Mouse (Mus musculus): Measurements from ENCODE around the gene Nalcn. TPM values are rescaled to one million over a fixed set of nuclear protein-coding genes. Genes with fewer than 3 reads are reported as not detected.
"Not testable (repeated sequence)": the region's sequence is repeated elsewhere in the genome, so short reads cannot be mapped to it uniquely, and the experiment has no call there.

Gene Nalcn
- polyA plus RNA-seq (2015; fragmentation: Nextera tagmentation; extraction: Ambion mirVana): 0.04 TPM in 1 of 2 replicates, not detected in the other

GRCm38 (mm10) chr14:123626501-123627179 lies at the start of gene Nalcn:
TSS of gene Nalcn (minus strand) at chr14:123627144.
- no peak within 1 kb of the TSS for H3K27ac ChIP-seq (ENCODE audit: low read length)
- no peaks in the 10 kb centered on the region for H3K9me3 ChIP-seq (replicated peaks; ENCODE audit: control insufficient read depth, low read length)
- ATAC-seq (ENCODE audit: low read depth): no peak
- no peak within 1 kb of the TSS for H3K4me2 ChIP-seq (ENCODE audit: low read depth, low read length)
- H3K36me3 ChIP-seq (ENCODE audit: control insufficient read depth, insufficient read depth): no peaks in the 10 kb centered on the region
- 4% methylated on average over 47 of the region's 47 CpGs for WGBS (ENCODE audit: insufficient replicate concordance)
- no peak within 1 kb of the TSS for H3K9ac ChIP-seq (ENCODE audit: low read depth, low read length)
- H3K27me3 ChIP-seq (ENCODE audit: control insufficient read depth, insufficient read depth, low read depth, low read length): peaks cover 8% of the 10 kb centered on the region
- no peak within 1 kb of the TSS for H3K4me3 ChIP-seq (ENCODE audit: low read depth, low read length)
- H3K4me1 ChIP-seq (ENCODE audit: control insufficient read depth, low read depth, low read length): no peaks in the 10 kb centered on the region

GRCm38 (mm10) chr14:123671076-123671475 lies 44.1 kb upstream of the Nalcn start:
- not testable (repeated sequence) for H3K27ac ChIP-seq (ENCODE audit: low read length); H3K4me3 ChIP-seq (ENCODE audit: low read depth, low read length); H3K4me1 ChIP-seq (ENCODE audit: control insufficient read depth, low read depth, low read length); H3K9ac ChIP-seq (ENCODE audit: low read depth, low read length); H3K9me3 ChIP-seq (replicated peaks; ENCODE audit: control insufficient read depth, low read length); H3K4me2 ChIP-seq (ENCODE audit: low read depth, low read length); ATAC-seq (ENCODE audit: low read depth); H3K27me3 ChIP-seq (ENCODE audit: control insufficient read depth, insufficient read depth, low read depth, low read length); H3K36me3 ChIP-seq (ENCODE audit: control insufficient read depth, insufficient read depth)
- 64% methylated on average over 21 of the region's 21 CpGs for WGBS (ENCODE audit: insufficient replicate concordance)

GRCm38 (mm10) chr14:123664451-123664850 lies 37.5 kb upstream of the Nalcn start:
- Histone ChIP-seq H3K27ac (ENCODE audit: low read length) (no peak overlapping the region), H3K4me1 (ENCODE audit: control insufficient read depth, low read depth, low read length) (no peaks in the 10 kb centered on the region), H3K9ac (ENCODE audit: low read depth, low read length) (no peak overlapping the region), H3K9me3 (replicated peaks; ENCODE audit: control insufficient read depth, low read length) (no peaks in the 10 kb centered on the region), H3K4me2 (ENCODE audit: low read depth, low read length) (no peak overlapping the region), H3K4me3 (ENCODE audit: low read depth, low read length) (no peak overlapping the region), H3K36me3 (ENCODE audit: control insufficient read depth, insufficient read depth) (no peaks in the 10 kb centered on the region), H3K27me3 (ENCODE audit: control insufficient read depth, insufficient read depth, low read depth, low read length) (no peaks in the 10 kb centered on the region)
- ATAC-seq (ENCODE audit: low read depth): no peak

- no peaks in the 10 kb centered on the region for H3K36me3 ChIP-seq (ENCODE audit: control insufficient read depth, insufficient read depth)
- H3K4me2 ChIP-seq (ENCODE audit: low read depth, low read length): no peak overlapping the region
- no peaks in the 10 kb centered on the region for H3K27me3 ChIP-seq (ENCODE audit: control insufficient read depth, insufficient read depth, low read depth, low read length)
- no peak overlapping the region for H3K27ac ChIP-seq (ENCODE audit: low read length)
- no peaks in the 10 kb centered on the region for H3K9me3 ChIP-seq (replicated peaks; ENCODE audit: control insufficient read depth, low read length)
- no peak overlapping the region for H3K9ac ChIP-seq (ENCODE audit: low read depth, low read length)
- no peaks in the 10 kb centered on the region for H3K4me1 ChIP-seq (ENCODE audit: control insufficient read depth, low read depth, low read length)
- no peak for ATAC-seq (ENCODE audit: low read depth)
- H3K4me3 ChIP-seq (ENCODE audit: low read depth, low read length): no peak overlapping the region
Measured at GRCm38 (mm10) chr14:123663206-123663605, 36.3 kb upstream of the Nalcn start.

- Histone ChIP-seq H3K27ac (ENCODE audit: low read length) (no peak overlapping the region), H3K4me3 (ENCODE audit: low read depth, low read length) (no peak overlapping the region), H3K36me3 (ENCODE audit: control insufficient read depth, insufficient read depth) (no peaks in the 10 kb centered on the region), H3K4me1 (ENCODE audit: control insufficient read depth, low read depth, low read length) (no peaks in the 10 kb centered on the region), H3K9ac (ENCODE audit: low read depth, low read length) (no peak overlapping the region), H3K9me3 (replicated peaks; ENCODE audit: control insufficient read depth, low read length) (no peaks in the 10 kb centered on the region), H3K27me3 (ENCODE audit: control insufficient read depth, insufficient read depth, low read depth, low read length) (no peaks in the 10 kb centered on the region), H3K4me2 (ENCODE audit: low read depth, low read length) (no peak overlapping the region)
- 39% methylated on average over 1 of the region's 1 CpGs for WGBS (ENCODE audit: insufficient replicate concordance)
- ATAC-seq (ENCODE audit: low read depth): no peak
Measured at GRCm38 (mm10) chr14:123662386-123662785, 35.4 kb upstream of the Nalcn start.

- Histone ChIP-seq H3K4me2 (ENCODE audit: low read depth, low read length) (no peak overlapping the region), H3K27me3 (ENCODE audit: control insufficient read depth, insufficient read depth, low read depth, low read length) (no peaks in the 10 kb centered on the region), H3K27ac (ENCODE audit: low read length) (no peak overlapping the region), H3K36me3 (ENCODE audit: control insufficient read depth, insufficient read depth) (no peaks in the 10 kb centered on the region), H3K4me1 (ENCODE audit: control insufficient read depth, low read depth, low read length) (no peaks in the 10 kb centered on the region), H3K9ac (ENCODE audit: low read depth, low read length) (no peak overlapping the region), H3K9me3 (replicated peaks; ENCODE audit: control insufficient read depth, low read length) (no peaks in the 10 kb centered on the region), H3K4me3 (ENCODE audit: low read depth, low read length) (no peak overlapping the region)
- 0 out of 2 replicates have a peak, but pooled peaks have one; percentile 13 for ATAC-seq (ENCODE audit: low read depth)
- 18% methylated on average over 20 of the region's 20 CpGs for WGBS (ENCODE audit: insufficient replicate concordance)
Measured at GRCm38 (mm10) chr14:123661091-123661491, 34.1 kb upstream of the Nalcn start.

- Histone ChIP-seq H3K9me3 (replicated peaks; ENCODE audit: control insufficient read depth, low read length) (no peaks in the 10 kb centered on the region), H3K4me3 (ENCODE audit: low read depth, low read length) (no peak within 1 kb of the TSS), H3K27me3 (ENCODE audit: control insufficient read depth, insufficient read depth, low read depth, low read length) (no peaks in the 10 kb centered on the region), H3K4me2 (ENCODE audit: low read depth, low read length) (no peak within 1 kb of the TSS), H3K9ac (ENCODE audit: low read depth, low read length) (no peak within 1 kb of the TSS), H3K4me1 (ENCODE audit: control insufficient read depth, low read depth, low read length) (no peaks in the 10 kb centered on the region), H3K36me3 (ENCODE audit: control insufficient read depth, insufficient read depth) (no peaks in the 10 kb centered on the region), H3K27ac (ENCODE audit: low read length) (no peak within 1 kb of the TSS)
- WGBS (ENCODE audit: insufficient replicate concordance): 38% methylated on average over 7 of the region's 7 CpGs
- no peak for ATAC-seq (ENCODE audit: low read depth)
Measured at GRCm38 (mm10) chr14:123659921-123660385, 33.0 kb upstream of the Nalcn start, which contains the start of gene Itgbl1. TSS of gene Itgbl1 (plus strand) at chr14:123659971.

- no peaks in the 10 kb centered on the region for H3K9me3 ChIP-seq (replicated peaks; ENCODE audit: control insufficient read depth, low read length)
- H3K4me3 ChIP-seq (ENCODE audit: low read depth, low read length): no peak overlapping the region
- no peak overlapping the region for H3K9ac ChIP-seq (ENCODE audit: low read depth, low read length)
- 45% methylated on average over 3 of the region's 3 CpGs for WGBS (ENCODE audit: insufficient replicate concordance)
- no peak for ATAC-seq (ENCODE audit: low read depth)
- no peak overlapping the region for H3K27ac ChIP-seq (ENCODE audit: low read length)
- H3K4me1 ChIP-seq (ENCODE audit: control insufficient read depth, low read depth, low read length): no peaks in the 10 kb centered on the region
- H3K36me3 ChIP-seq (ENCODE audit: control insufficient read depth, insufficient read depth): no peaks in the 10 kb centered on the region
- H3K27me3 ChIP-seq (ENCODE audit: control insufficient read depth, insufficient read depth, low read depth, low read length): peaks cover 8% of the 10 kb centered on the region
- no peak overlapping the region for H3K4me2 ChIP-seq (ENCODE audit: low read depth, low read length)
Measured at GRCm38 (mm10) chr14:123627180-123627562, 227 bp upstream of the Nalcn start.

GRCm38 (mm10) chr14:123622969-123623368 lies 4.0 kb downstream of the Nalcn start:
- Histone ChIP-seq H3K9me3 (replicated peaks; ENCODE audit: control insufficient read depth, low read length) (no peaks in the 10 kb centered on the region), H3K4me1 (ENCODE audit: control insufficient read depth, low read depth, low read length) (no peaks in the 10 kb centered on the region), H3K36me3 (ENCODE audit: control insufficient read depth, insufficient read depth) (no peaks in the 10 kb centered on the region), H3K27ac (ENCODE audit: low read length) (no peak overlapping the region), H3K4me3 (ENCODE audit: low read depth, low read length) (no peak overlapping the region), H3K9ac (ENCODE audit: low read depth, low read length) (no peak overlapping the region), H3K4me2 (ENCODE audit: low read depth, low read length) (no peak overlapping the region), H3K27me3 (ENCODE audit: control insufficient read depth, insufficient read depth, low read depth, low read length) (peaks cover 8% of the 10 kb centered on the region)
- 62% methylated on average over 1 of the region's 1 CpGs for WGBS (ENCODE audit: insufficient replicate concordance)
- ATAC-seq (ENCODE audit: low read depth): no peak

All from liver, embryonic 16.5 days (tissue).